Mouse (Mus musculus) MEL (cell line): ENCODE results near the gene Zfp54.
"Not testable (repeated sequence)": the region's sequence is repeated elsewhere in the genome, so short reads cannot be mapped to it uniquely, and the experiment has no call there.

ENCODE experiments used
- CTCF ChIP-seq, 3 experiments: IDR thresholded peaks in 2 of 3; conservative IDR thresholded peaks in 1 of 3; 2 replicates each; pipeline ENCODE4 v1.5.1; 2011 to 2012; ENCODE audit warnings: low read length in 3 of 3, low read depth in 2 of 3, mild to moderate bottlenecking in 2 of 3, improper control_type of control experiment in 1 of 3, inconsistent platforms in 1 of 3, mixed read lengths in 1 of 3, moderate library complexity in 1 of 3; ENCODE audit not compliant: control insufficient read depth in 1 of 3, insufficient read depth in 1 of 3, poor library complexity in 1 of 3, severe bottlenecking in 1 of 3
- GATA1 ChIP-seq: IDR thresholded peaks from 2 replicates; pipeline ENCODE4 v1.6.1; 2011; ENCODE audit warnings: low read depth, low read length, improper control_type of control experiment
- MAX ChIP-seq: IDR thresholded peaks from 2 replicates; pipeline ENCODE4 v1.6.1; 2011; ENCODE audit warnings: low read length, improper control_type of control experiment
- MXI1 ChIP-seq: IDR thresholded peaks from 2 replicates; pipeline ENCODE4 v1.6.1; 2011; ENCODE audit warnings: mild to moderate bottlenecking, low read depth, low read length, improper control_type of control experiment
- POLR2A ChIP-seq, 2 experiments: IDR thresholded peaks; 2 replicates each; pipeline ENCODE4 v1.6.1; 2011 to 2012; ENCODE audit warnings: low read length in 2 of 2, mild to moderate bottlenecking in 2 of 2, control low read depth in 1 of 2, improper control_type of control experiment in 1 of 2, low read depth in 1 of 2, moderate library complexity in 1 of 2; ENCODE audit not compliant: control insufficient read depth in 1 of 2, insufficient read depth in 1 of 2, poor library complexity in 1 of 2
- TCF12 ChIP-seq: IDR thresholded peaks from 2 replicates; pipeline ENCODE4 v1.6.1; 2014; ENCODE audit warnings: low read depth, mild to moderate bottlenecking, inconsistent platforms, low read length, improper control_type of control experiment, moderate library complexity
- USF1 ChIP-seq: IDR thresholded peaks from 2 replicates; pipeline ENCODE4 v1.6.1; 2014; ENCODE audit warnings: low read depth, mild to moderate bottlenecking, inconsistent platforms, low read length, improper control_type of control experiment, moderate library complexity
- ZMIZ1 ChIP-seq: IDR thresholded peaks from 2 replicates; pipeline ENCODE4 v1.6.1; 2012; ENCODE audit warnings: low read depth, mild to moderate bottlenecking, inconsistent platforms, low read length, improper control_type of control experiment, moderate library complexity
- ZNF384 ChIP-seq: IDR thresholded peaks from 2 replicates; pipeline ENCODE4 v1.6.1; 2012; ENCODE audit warnings: low read depth, mild to moderate bottlenecking, inconsistent platforms, low read length, improper control_type of control experiment

DNA sequence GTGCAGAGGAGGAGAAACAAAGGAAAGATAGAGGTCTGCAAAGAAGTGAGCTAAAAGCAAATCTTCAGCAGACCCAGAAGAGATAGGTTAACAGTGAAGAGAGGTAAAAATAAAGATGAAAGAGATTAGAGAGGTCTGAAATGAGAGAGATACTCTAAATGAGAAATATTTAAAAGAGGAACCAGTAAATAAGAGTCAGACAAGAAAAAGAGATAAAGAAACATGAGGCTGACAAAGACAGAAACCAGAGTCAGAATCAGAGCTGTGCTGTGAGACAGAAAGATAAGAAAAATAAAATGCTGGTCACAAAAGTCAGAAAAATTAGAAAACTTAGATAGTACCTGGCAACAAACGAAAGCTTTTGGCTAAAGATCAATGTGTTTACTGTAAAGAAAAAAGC lies 52.3 kb downstream of the Zfp54 start:
- TF ChIP-seq CTCF (IDR thresholded peaks at IDR 0.05 in 2 of 3, conservative IDR thresholded peaks at IDR 0.05 in 1 of 3; ENCODE audit: control insufficient read depth in 1 of 3, insufficient read depth in 1 of 3, low read depth in 2 of 3, low read length in 3 of 3, poor library complexity in 1 of 3, severe bottlenecking in 1 of 3); MXI1; POLR2A (IDR thresholded peaks at IDR 0.05; ENCODE audit: control insufficient read depth in 1 of 2, insufficient read depth in 1 of 2, low read depth in 1 of 2, low read length in 2 of 2, poor library complexity in 1 of 2); ZMIZ1; MAX; USF1; ZNF384: not testable (repeated sequence)
- TF ChIP-seq GATA1, result peak; percentile 56; the same call in 1 of the 2 replicates
- peak; percentile 42; the same call in 1 of the 2 replicates for TF ChIP-seq TCF12
